Mouse (Mus musculus) CH12.LX (cell line): Measurements from ENCODE around the gene Ptges.

Source experiments
- CHD2 ChIP-seq: IDR thresholded peaks from 2 replicates; pipeline ENCODE4 v1.6.1; 2011; ENCODE audit warnings: low read length, improper control_type of control experiment
- CTCF ChIP-seq, 2 experiments: IDR thresholded peaks in 1 of 2; conservative IDR thresholded peaks in 1 of 2; 2 replicates each; pipeline ENCODE4 v1.5.1; 2011 to 2012; ENCODE audit warnings: low read depth in 2 of 2, low read length in 2 of 2, improper control_type of control experiment in 1 of 2, inconsistent platforms in 1 of 2, mild to moderate bottlenecking in 1 of 2, moderate library complexity in 1 of 2
- E2F4 ChIP-seq: IDR thresholded peaks from 2 replicates; pipeline ENCODE4 v1.6.1; 2011; ENCODE audit warnings: low read depth, low read length, improper control_type of control experiment; ENCODE audit not compliant: insufficient replicate concordance
- PAX5 ChIP-seq: IDR thresholded peaks from 2 replicates; pipeline ENCODE4 v1.6.1; 2012; ENCODE audit warnings: low read length, inconsistent platforms, mixed read lengths
- POLR2A ChIP-seq: IDR thresholded peaks from 2 replicates; pipeline ENCODE4 v1.6.1; 2011; ENCODE audit warnings: low read depth, mild to moderate bottlenecking, improper control_type of control experiment, low read length
- TCF12 ChIP-seq: IDR thresholded peaks from 2 replicates; pipeline ENCODE4 v1.6.1; 2014; ENCODE audit warnings: low read depth, mild to moderate bottlenecking, inconsistent platforms, low read length, improper control_type of control experiment
- ZNF384 ChIP-seq: IDR thresholded peaks from 2 replicates; pipeline ENCODE4 v1.6.1; 2012; ENCODE audit warnings: low read depth, low read length, improper control_type of control experiment, inconsistent platforms

GRCm38 (mm10) chr2:30926381-30926780, 3.3 kb downstream of the Ptges start:
- TF ChIP-seq CTCF (conservative IDR thresholded peaks at IDR 0.05 in 1 of 2, IDR thresholded peaks at IDR 0.05 in 1 of 2; ENCODE audit: low read depth in 2 of 2, low read length in 2 of 2) (no peak), TCF12 (no peak), POLR2A (no peak), ZNF384 (no peak), CHD2 (no peak), PAX5 (no peak), E2F4 (no peak)
